Mouse (Mus musculus) intestine, embryonic 15.5 days (tissue): ENCODE data around the gene Slpi. TPM values are rescaled to one million over a fixed set of nuclear protein-coding genes. Genes with fewer than 3 reads are reported as not detected.

Source experiments
- ATAC-seq: fragments of 200-750 bp; cut with Nextera tagmentation; 2 replicates; pipeline ENCODE4 v1.8.0; 2017; ENCODE audit warnings: moderate TSS enrichment, moderate library complexity
- H3K27ac ChIP-seq: fragments of 300-500 bp; sonication (generic); 2 replicates; pipeline ENCODE4 v1.5.1; 2015; ENCODE audit warnings: mild to moderate bottlenecking, inconsistent platforms
- H3K27me3 ChIP-seq: fragments of 300-500 bp; sonication (generic); replicated peaks from 2 replicates; pipeline ENCODE4 v1.6.1; 2015; ENCODE audit warnings: inconsistent platforms
- H3K36me3 ChIP-seq: fragments of 300-500 bp; sonication (generic); 2 replicates; pipeline ENCODE4 v1.6.1; 2015; ENCODE audit warnings: inconsistent platforms
- H3K4me1 ChIP-seq: fragments of 300-500 bp; sonication (generic); replicated peaks from 2 replicates; pipeline ENCODE4 v1.6.1; 2015; ENCODE audit warnings: inconsistent platforms
- H3K4me2 ChIP-seq: fragments of 300-500 bp; sonication (generic); replicated peaks from 2 replicates; pipeline ENCODE4 v1.6.1; 2015; ENCODE audit warnings: mild to moderate bottlenecking, inconsistent platforms
- H3K4me3 ChIP-seq: fragments of 300-500 bp; sonication (generic); replicated peaks from 2 replicates; pipeline ENCODE4 v1.5.1; 2015; ENCODE audit warnings: inconsistent platforms
- H3K9ac ChIP-seq: fragments of 300-500 bp; sonication (generic); 2 replicates; pipeline ENCODE4 v1.6.1; 2015; ENCODE audit warnings: inconsistent platforms
- H3K9me3 ChIP-seq: fragments of 300-500 bp; sonication (generic); 2 replicates; pipeline ENCODE4 v1.6.1; 2016; ENCODE audit warnings: inconsistent platforms
- WGBS: fragments of 180-500 bp; shearing (Covaris S2); methylation state at CpG from one replicate; pipeline ENCODE4 v1.1.7; 2015; 5-methylcytosine and 5-hydroxymethylcytosine counted together
- polyA plus RNA-seq: library from polyadenylated mRNA; unstranded; fragments of >200 nt; fragmentation: Nextera tagmentation; extraction: Ambion mirVana; gene quantifications from 2 replicates; pipeline ENCODE4 v1.2.1, GENCODE M21; 2015

The Slpi gene
- polyA plus RNA-seq, result 2.1 and 2.8 TPM in 2 replicates

DNA sequence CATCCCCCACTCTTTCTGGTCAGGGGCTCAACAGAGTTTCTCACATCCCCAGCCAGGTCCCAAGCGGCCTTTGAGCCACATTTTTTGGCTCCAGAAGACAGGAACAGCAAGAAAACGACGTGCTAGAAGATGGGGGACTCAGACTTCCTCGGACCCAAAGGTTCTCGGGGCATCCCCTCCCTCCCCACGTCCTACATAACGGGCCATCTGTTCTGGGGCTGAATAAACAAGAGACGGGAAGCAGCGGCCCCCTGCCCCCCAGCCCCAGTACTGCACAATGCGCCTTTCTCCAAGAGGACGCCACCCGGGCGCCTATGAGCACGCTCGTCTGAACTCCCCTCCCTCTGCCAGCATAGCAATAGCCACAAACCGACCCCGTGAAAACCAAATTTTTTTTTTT is at the start of gene Slpi:
Slpi (minus strand) TSS at position 76 of the 400 bp plus-strand sequence.
- Histone ChIP-seq H3K4me2 (peak within 1 kb of the TSS; percentile 92), H3K9ac (peak within 1 kb of the TSS; percentile 50; the same call in 1 of the 2 replicates), H3K4me3 (peak within 1 kb of the TSS; percentile 52), H3K36me3 (no peaks in the 10 kb centered on the region), H3K9me3 (no peaks in the 10 kb centered on the region), H3K27ac (0 out of 2 replicates have a peak within 1 kb of the TSS, but pooled peaks have one; percentile 17), H3K4me1 (peaks cover 10% of the 10 kb centered on the region), H3K27me3 (peaks cover 12% of the 10 kb centered on the region)
- 2% methylated on average over 17 of the region's 17 CpGs for WGBS
- peak; percentile 57; the same call in 1 of the 2 replicates for ATAC-seq

DNA sequence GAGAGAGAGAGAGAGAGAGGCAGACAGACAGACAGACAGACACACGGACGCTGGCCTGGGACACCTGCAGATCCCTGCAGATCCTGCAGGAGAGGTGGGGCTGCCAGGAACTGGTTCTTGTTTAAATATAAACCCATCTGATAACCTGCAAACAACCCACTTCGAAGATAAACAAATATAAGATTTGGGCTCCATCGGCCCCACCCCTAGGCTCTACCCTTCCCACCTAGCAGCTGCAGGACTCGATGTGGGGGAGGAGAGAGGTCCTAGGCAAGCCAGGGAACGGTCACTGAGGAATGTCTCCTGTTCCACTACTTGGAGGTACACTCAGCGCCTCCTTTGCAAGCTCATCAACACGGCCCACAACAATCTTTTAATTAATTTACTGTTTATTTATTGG is 49.4 kb upstream of the Slpi start:
- no peak overlapping the region for H3K9ac ChIP-seq
- ATAC-seq, result peak; percentile 39
- WGBS, result 43% methylated on average over 8 of the region's 8 CpGs

DNA sequence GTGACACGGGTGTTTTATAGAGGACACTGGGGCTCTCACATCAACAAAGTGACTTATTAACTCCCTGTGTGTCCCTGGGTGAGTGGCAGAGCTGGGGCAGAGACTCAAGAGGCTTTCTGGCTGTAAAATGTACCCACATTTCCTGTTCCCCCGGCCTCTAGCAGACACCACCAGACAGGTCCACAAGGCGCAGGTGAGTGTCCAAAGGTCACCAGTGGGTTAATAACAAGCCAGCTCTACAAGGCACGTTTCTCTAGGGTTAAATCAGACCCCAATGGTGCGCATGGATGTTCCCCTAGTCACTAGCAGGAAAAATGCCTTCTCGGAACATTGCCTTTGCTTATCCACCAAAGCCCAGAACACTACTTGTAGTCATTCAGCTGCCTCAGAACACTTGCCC is 48.8 kb upstream of the Slpi start:
- H3K27me3 ChIP-seq, result no peaks in the 10 kb centered on the region
- H3K9ac ChIP-seq, result no peak overlapping the region
- H3K9me3 ChIP-seq, result no peaks in the 10 kb centered on the region
- peak overlapping the region; percentile 10; the same call in 1 of the 2 replicates for H3K4me3 ChIP-seq
- no peaks in the 10 kb centered on the region for H3K36me3 ChIP-seq
- peak overlapping the region; percentile 83 for H3K4me2 ChIP-seq
- peak; percentile 70 for ATAC-seq
- H3K27ac ChIP-seq, result peak overlapping the region; percentile 93
- H3K4me1 ChIP-seq, result peaks cover 65% of the 10 kb centered on the region
- WGBS, result 41% methylated on average over 6 of the region's 6 CpGs

More for the DNA sequence above, 49.4 kb upstream of the Slpi start:
- peak overlapping the region; percentile 83 for H3K4me2 ChIP-seq
- H3K36me3 ChIP-seq, result no peaks in the 10 kb centered on the region
- no peaks in the 10 kb centered on the region for H3K9me3 ChIP-seq
- H3K4me3 ChIP-seq, result peak overlapping the region; percentile 10; the same call in 1 of the 2 replicates
- H3K4me1 ChIP-seq, result peaks cover 62% of the 10 kb centered on the region
- peak overlapping the region; percentile 93; the same call in 1 of the 2 replicates for H3K27ac ChIP-seq
- H3K27me3 ChIP-seq, result no peaks in the 10 kb centered on the region

DNA sequence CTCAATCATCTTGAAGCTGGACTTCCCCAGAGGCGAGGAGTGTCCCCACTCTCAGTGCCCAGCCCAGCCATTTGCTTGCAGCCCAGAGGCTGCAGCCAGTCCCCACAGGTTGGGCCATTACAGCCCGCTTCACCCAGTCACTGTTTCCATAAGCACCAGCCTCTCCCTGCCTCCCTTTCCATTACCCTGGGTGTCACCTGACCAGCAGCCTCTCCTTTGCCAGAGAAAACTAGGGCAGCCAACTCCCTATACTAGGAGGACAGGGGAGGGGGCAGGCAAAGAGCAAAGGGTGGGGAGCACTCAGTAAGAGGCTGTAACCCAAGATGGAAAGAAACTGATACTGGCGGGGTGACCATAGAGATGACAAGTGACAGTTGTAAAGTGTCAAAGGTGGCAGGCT is 48.1 kb upstream of the Slpi start:
- no peaks in the 10 kb centered on the region for H3K27me3 ChIP-seq
- no peaks in the 10 kb centered on the region for H3K36me3 ChIP-seq
- 50% methylated on average over 3 of the region's 3 CpGs for WGBS
- peaks cover 70% of the 10 kb centered on the region for H3K4me1 ChIP-seq
- peak overlapping the region; percentile 93 for H3K27ac ChIP-seq
- peak overlapping the region; percentile 35 for H3K9ac ChIP-seq
- H3K9me3 ChIP-seq, result no peaks in the 10 kb centered on the region
- peak; percentile 61 for ATAC-seq
- H3K4me3 ChIP-seq, result peak overlapping the region; percentile 15
- peak overlapping the region; percentile 83 for H3K4me2 ChIP-seq

DNA sequence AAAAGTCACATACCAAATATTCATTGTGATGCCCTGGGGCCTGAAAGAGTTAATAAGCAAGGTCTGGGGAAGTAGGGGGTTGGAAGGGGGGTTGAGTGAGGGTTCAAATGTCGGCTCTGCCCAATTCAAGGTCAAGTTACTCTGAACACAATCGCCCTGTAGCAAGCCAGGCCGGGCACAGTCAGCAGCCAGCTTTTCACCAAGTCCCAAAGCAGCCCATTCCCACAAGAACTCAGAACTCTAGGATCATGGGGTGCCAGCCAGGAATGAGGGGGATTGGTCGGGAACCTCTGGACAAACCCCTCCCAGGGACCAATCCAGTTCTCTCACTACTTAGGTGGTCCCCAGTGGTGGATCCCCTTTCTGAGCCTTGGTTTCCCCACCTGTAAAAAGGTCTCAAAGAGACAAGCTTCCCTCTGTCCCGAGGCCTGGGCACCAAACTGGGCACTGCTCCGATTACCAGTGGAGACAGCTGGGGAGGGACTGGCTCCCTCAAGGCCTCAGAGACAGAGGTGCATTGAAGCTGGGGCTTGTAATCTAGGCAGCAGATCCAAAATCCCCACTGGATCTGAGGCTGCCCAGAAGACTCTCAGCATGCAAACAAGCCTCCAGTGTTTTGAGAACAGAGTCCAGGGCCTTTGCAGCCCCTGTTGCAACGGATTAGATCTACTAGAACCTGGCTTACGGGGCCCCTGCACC is 47.5 kb upstream of the Slpi start:
- Histone ChIP-seq H3K4me1 (peaks cover 72% of the 10 kb centered on the region), H3K9ac (peak overlapping the region; percentile 35), H3K4me2 (peak overlapping the region; percentile 83), H3K27ac (peak overlapping the region; percentile 93), H3K4me3 (peak overlapping the region; percentile 15), H3K36me3 (no peaks in the 10 kb centered on the region), H3K27me3 (no peaks in the 10 kb centered on the region), H3K9me3 (no peaks in the 10 kb centered on the region)
- ATAC-seq, result no peak
- WGBS, result 19% methylated on average over 8 of the region's 8 CpGs

DNA sequence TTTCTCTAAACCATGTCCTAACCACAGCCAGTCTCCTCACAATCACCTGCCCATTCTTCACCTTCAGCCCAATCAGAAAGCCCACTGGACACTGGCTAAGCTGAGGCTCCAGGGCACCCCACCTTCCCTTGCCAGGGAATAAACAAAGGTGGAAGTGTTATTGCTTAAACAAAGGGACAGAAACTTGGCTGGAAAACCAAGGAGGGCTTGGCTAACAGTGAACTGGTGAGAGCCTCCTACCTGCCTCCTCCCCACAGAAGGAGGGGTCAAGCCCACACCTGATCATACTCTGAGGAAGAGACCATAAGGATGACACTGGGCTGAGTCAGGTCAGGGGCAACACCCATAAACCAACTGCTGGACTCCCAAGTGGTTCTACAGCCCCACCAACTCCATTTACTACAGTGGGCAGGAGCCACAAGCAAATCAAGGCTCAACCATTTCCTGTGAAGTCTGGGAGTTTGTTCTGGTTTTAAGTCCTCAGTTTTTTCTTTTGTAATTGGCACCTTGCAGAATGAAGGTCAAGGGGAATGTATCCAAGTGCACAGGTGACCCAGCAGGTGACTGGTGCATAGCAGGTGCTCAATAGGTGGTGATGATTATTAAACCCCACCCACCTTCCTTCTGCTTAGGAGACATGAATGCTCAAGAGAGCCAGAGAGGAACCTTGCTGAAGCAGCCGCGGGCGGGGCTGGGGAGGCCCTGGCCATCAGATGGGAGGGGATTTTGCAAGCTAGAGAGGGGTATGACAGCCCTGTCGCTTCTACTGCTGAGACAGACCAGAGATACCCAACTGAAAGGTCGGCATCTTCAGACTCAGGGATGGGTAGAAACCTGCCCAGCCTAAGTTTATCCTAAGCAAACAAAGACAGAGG is 46.6 kb upstream of the Slpi start:
- H3K4me2 ChIP-seq, result peak overlapping the region; percentile 83
- H3K27me3 ChIP-seq, result no peaks in the 10 kb centered on the region
- peaks cover 74% of the 10 kb centered on the region for H3K4me1 ChIP-seq
- H3K9me3 ChIP-seq, result no peaks in the 10 kb centered on the region
- no peak overlapping the region for H3K4me3 ChIP-seq
- no peaks in the 10 kb centered on the region for H3K36me3 ChIP-seq
- ATAC-seq, result no peak
- peak overlapping the region; percentile 93 for H3K27ac ChIP-seq
- WGBS, result 27% methylated on average over 5 of the region's 5 CpGs
- 0 out of 2 replicates have a peak overlapping the region, but pooled peaks have one; percentile 35 for H3K9ac ChIP-seq

DNA sequence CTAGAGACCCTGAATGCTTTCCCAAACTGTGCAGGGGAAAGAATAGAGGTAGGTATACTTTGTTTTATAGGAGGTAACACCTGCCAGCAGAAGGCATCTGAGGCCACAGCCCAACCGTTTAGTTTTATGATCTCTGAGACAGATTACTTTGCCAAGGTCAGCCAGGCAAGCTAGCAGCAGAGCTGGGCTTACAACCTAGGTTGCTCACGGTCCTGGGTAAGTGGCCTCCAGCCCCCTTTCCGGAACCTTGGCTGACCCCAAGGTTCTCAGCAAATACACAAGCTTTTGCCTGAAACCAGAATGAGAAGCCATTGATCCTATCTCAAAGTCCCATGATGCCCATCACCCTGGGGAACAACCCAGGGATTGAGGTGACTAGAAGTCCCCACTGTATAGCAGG is 45.8 kb upstream of the Slpi start:
- ATAC-seq, result no peak
- H3K4me1 ChIP-seq, result peaks cover 70% of the 10 kb centered on the region
- H3K9me3 ChIP-seq, result no peaks in the 10 kb centered on the region
- peak overlapping the region; percentile 93 for H3K27ac ChIP-seq
- WGBS, result 40% methylated on average over 3 of the region's 3 CpGs
- H3K36me3 ChIP-seq, result no peaks in the 10 kb centered on the region
- no peaks in the 10 kb centered on the region for H3K27me3 ChIP-seq
- H3K9ac ChIP-seq, result 0 out of 2 replicates have a peak overlapping the region, but pooled peaks have one; percentile 3
- H3K4me3 ChIP-seq, result no peak overlapping the region
- peak overlapping the region; percentile 83 for H3K4me2 ChIP-seq

DNA sequence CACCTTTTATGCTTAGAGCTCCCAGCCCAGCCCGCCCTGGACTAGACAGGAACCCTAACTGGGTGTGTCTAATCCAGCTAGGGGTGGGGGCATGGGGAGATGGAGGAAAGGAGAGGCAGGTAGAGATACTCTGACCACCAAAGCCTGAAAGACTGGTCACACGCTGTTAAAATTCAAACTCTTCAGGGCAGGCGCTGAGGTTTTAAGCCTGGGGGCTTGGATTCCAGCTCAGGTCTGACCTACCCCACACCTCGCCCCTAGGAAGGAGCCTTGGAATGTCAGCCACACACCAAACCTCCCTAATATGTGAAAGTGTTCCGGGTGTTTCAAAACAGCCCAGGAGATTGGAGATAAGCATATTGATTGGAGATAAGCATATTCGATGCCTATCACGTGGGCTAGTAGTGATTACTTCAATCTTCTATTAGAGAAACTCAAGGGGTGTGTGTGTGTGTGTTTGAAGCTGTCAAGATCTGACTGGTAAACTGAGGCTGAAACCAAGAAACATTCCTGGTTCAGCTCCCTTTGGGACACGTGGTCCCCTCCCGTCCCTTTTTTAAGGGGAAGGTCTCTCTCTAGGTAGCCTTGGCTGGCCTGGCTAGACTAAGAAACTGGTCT is 44.5 kb upstream of the Slpi start:
- peak overlapping the region; percentile 54 for H3K4me2 ChIP-seq
- H3K27me3 ChIP-seq, result no peaks in the 10 kb centered on the region
- H3K36me3 ChIP-seq, result peaks cover under 1% of the 10 kb centered on the region
- ATAC-seq, result no peak
- 63% methylated on average over 9 of the region's 9 CpGs for WGBS
- H3K4me3 ChIP-seq, result no peak overlapping the region
- no peaks in the 10 kb centered on the region for H3K9me3 ChIP-seq
- 0 out of 2 replicates have a peak overlapping the region, but pooled peaks have one; percentile 2 for H3K9ac ChIP-seq
- peak overlapping the region; percentile 73 for H3K27ac ChIP-seq
- peaks cover 69% of the 10 kb centered on the region for H3K4me1 ChIP-seq

DNA sequence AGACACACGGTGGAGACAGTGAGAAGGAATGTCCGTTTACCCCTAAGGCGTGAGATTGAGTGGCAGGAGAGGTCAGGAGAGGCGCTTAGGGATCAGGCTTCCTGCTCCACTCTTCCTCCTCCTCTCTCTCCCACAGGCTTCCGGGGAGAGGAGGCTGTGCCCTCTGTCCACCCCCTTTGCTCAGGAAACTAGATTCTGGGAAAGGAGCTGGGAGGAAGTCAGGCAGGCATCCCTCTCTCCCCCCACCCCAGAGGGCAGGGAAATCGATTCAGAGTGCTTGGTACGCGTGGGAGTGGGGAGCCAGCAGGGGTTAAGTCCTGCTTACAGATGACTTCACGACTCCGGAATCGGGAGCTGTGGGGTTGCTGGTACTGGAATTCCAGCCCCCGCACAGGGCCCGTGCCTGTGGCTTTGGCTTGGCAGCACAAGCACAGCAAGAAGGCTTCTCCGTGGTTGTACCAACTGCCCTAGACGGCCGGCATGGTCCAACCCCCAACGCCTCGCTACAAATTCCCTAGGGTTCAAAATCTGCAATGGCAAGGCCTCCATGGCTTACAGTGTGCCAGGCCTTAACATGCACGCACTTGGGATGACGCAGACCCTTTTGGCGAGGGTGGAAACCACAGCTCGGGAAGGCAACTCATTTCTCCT is 43.8 kb upstream of the Slpi start:
- H3K27ac ChIP-seq, result peak overlapping the region; percentile 73
- H3K4me2 ChIP-seq, result peak overlapping the region; percentile 54
- no peaks in the 10 kb centered on the region for H3K27me3 ChIP-seq
- peaks cover 6% of the 10 kb centered on the region for H3K36me3 ChIP-seq
- 0 out of 2 replicates have a peak overlapping the region, but pooled peaks have one; percentile 2 for H3K9ac ChIP-seq
- ATAC-seq, result no peak
- H3K9me3 ChIP-seq, result no peaks in the 10 kb centered on the region
- H3K4me1 ChIP-seq, result peaks cover 69% of the 10 kb centered on the region
- H3K4me3 ChIP-seq, result peak overlapping the region; percentile 7; the same call in 1 of the 2 replicates
- WGBS, result 16% methylated on average over 22 of the region's 22 CpGs

DNA sequence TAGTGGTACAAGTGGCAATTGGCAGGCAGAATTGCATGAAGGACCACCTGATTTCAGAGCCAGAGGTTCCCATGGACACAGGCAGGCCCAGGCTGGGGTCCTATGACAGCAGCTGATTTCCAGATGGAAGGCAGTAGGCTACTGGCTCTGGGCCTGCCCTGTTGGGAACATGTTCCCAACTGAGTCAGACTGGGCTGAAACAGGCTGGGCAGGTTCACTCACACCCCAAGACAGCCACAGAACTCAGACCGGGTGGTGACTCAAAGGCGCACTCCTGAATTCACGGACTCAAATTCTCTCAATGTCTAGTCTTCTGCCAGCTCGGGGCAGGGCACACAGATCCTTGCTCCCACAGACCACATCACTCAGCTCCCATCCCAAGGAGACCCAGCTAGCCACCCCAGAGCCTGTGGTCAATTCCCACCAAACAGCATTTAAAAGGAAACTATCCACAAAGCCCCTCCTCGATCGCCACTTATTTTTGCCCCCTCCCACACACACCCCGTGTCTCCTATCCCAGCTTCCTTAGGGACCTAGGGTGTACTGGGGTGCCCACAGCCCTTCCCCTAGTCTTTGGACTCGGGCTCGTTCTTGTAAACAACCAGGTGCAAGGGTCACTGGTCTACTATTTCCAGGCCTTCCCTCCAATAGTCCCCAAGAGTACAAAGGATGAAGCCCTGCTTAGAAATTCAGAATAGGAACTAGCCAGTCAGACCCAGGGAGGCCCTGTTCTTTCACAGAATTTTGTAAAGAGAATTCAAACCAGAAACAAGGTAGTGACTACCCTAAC is 43.0 kb upstream of the Slpi start:
- Histone ChIP-seq H3K36me3 (peaks cover 7% of the 10 kb centered on the region), H3K4me1 (peaks cover 66% of the 10 kb centered on the region), H3K27ac (peak overlapping the region; percentile 73), H3K27me3 (no peaks in the 10 kb centered on the region), H3K4me3 (peak overlapping the region; percentile 5; the same call in 1 of the 2 replicates), H3K9ac (0 out of 2 replicates have a peak overlapping the region, but pooled peaks have one; percentile 12), H3K9me3 (no peaks in the 10 kb centered on the region), H3K4me2 (peak overlapping the region; percentile 54)
- WGBS, result 48% methylated on average over 9 of the region's 9 CpGs
- ATAC-seq, result peak; percentile 57

DNA sequence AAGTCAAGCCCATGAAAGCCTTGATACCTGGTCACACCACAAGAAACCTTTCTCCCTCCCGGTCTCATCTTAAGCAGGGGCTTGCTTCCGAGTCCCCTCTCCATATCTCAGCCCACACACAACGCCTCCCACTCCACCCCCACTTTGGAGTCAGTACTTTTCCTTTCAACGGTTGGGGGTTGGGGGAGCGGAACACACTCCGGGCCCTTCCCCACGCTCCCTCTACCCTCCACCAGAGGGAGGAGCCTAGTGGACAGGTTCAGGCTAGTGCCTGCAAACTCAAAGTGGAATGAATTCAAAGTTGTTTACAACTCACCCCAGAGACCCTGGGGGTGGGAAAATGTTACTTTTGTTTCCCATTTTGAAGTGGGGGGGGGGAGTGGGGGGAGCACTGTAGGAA is 41.8 kb upstream of the Slpi start:
- ATAC-seq, result no peak
- Histone ChIP-seq H3K4me1 (peaks cover 55% of the 10 kb centered on the region), H3K9ac (no peak overlapping the region), H3K27me3 (no peaks in the 10 kb centered on the region), H3K9me3 (no peaks in the 10 kb centered on the region), H3K27ac (peak overlapping the region; percentile 72), H3K4me3 (no peak overlapping the region), H3K36me3 (peaks cover 10% of the 10 kb centered on the region), H3K4me2 (peak overlapping the region; percentile 20; the same call in 1 of the 2 replicates)
- WGBS, result 13% methylated on average over 7 of the region's 7 CpGs
